Mouse (Mus musculus) cerebellum, adult 9-10 months (tissue): ENCODE results near the gene Ttc1.

ENCODE experiments used
- DNase-seq: peaks from one replicate; pipeline ENCODE4 v3.0.0; 2022

Ttc1 gene

GRCm38 (mm10) chr11:43747233-43748226, at the start of gene Ttc1:
Gene Ttc1 (minus strand): TSS chr11:43748008.
- peak; percentile 98 for DNase-seq

DNA sequence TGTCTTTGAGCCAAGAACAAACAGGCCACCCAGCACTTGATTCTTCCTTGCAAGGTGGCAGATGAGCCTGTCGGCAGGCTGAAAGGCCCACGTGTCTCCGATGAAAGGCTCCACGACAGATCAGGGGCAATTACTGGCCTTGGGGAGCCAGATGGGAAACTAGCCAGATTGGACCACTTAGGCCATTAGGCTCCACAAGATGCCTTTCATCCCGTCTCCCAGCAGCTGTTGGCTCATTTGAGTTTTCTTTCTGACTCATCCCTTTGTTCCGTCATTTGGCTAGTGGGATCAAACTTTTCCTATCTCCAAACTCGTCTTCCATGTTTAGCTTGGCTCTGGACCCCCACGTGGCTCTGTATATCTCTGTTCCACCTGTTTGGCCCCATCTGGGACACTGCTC, 48.2 kb upstream of the Ttc1 start:
- DNase-seq: no peak

- no peak for DNase-seq
These were observed 42.6 kb upstream of the Ttc1 start for GRCm38 (mm10) chr11:43790446-43790845.

- DNase-seq: peak; percentile 57
These were observed 36.0 kb upstream of the Ttc1 start for GRCm38 (mm10) chr11:43783772-43784171.

DNA sequence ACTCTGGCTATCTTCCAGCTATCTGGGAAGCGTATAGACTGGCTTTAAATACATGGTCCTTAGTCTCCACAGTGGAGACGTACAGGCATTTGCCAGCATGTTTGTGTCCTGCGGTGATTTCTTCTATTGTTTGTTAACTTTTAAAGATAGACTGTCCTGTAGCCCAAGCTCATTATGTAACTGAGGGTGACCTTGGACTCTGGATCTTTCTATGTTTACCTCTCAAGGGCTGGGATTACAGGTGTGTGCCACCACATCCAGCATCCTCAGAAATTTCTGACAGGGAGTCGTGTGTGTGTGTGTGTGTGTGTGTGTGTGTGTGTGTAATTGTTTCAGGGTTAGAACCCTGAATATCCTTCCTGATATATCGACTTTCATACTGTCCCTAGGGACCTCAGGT, 35.3 kb upstream of the Ttc1 start:
- DNase-seq: no peak

GRCm38 (mm10) chr11:43779551-43779950, 31.7 kb upstream of the Ttc1 start:
- DNase-seq: no peak

DNA sequence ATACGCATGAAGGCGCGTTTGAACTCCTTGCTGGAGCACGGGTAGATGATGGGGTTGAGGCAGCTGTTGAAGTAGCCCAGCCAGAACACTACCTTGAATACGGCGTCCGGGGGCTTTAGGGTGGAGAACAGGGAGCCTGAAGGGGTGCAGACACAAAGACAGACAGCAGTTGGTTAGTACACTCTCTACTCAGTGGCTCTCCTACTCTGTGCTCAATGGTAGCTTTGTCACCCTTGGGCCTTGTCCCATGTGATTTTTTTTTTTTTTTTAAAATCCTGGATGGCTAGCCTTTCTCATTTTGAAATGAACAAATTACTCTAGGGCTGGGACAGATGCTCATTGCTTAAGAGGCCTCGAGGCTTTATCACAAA, 28.5 kb upstream of the Ttc1 start:
- no peak for DNase-seq

DNA sequence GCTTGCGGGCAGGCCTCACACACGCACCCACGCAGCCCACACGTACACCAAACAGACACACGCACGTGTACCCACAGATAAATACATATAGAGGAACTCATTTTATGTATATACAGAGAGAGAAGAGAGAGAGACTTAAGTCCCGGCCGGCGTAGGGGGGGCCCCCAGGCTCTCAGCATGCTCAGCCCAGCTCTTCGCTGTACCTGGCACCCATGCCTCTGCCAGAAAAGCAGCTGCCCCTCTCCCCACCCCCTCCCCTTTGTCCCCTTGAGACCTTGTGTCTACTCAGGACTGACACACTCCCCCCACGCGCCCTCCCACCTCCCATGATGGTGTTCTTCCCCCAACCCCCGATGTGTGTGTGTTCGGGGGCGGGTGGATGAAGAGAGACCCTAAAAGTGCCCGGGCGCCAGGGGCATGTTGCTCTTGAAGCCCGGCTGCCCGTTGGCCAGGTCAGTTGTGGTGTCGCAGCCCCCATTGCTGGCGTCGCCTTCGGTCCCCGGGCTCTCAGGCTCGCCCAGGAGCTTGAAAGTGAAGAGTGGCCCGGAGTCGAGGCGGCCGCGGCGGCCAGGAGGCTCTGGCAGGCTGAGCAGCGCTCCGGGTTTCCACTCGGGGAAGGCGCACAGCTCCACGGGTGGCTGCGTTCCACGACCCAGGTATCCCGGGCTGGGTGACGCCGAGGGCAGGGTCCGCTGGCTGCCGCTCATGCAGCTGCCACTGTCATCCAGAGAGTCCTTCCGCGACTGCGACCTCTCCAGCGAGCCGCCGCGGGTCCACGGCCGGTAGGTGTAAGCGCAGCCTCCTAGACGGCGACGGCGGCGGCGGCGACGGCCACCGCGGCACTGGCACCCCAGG, 27.9 kb upstream of the Ttc1 start:
- no peak for DNase-seq

DNA sequence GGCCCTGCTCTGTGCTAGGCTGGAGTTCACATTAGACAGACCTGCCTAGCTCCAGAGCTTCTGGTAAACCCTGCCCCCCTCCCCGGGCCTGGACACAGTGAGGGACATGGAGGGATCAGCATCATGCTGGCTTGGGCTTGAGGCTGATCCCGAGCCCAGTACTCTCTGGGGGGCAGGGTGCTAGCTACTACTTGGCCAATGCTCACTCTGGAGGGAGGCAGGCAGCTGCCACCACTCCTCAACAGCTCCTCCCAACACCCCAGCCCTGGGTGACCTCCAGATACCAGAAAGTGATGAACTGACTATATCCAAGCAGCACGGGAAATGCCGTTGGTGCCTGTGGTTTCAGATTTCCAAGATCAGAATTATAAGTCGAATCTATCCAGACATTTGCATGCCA, 25.9 kb upstream of the Ttc1 start:
- no peak for DNase-seq

DNA sequence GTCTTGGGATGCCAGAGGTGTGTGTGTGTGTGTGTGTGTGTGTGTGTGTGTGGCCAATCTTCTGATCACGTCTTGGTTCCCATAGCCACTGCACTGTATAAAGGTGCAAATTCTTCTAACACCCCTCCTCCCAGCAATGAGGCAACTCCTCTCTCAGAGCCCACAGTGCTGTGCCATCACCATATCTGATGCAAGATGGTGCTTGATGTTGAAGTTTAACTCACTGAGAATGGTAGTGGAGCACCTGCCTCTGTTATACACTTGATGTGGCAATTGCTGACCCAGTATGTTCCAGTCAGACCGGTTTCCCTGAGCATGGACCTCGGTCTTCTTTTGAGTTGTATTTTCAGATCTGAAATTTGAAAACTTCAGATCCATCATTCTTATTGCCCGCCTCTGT, 22.3 kb upstream of the Ttc1 start:
- DNase-seq: no peak

- DNase-seq: no peak
These were observed 19.9 kb upstream of the Ttc1 start for GRCm38 (mm10) chr11:43767749-43768148.

- DNase-seq: peak; percentile 71
These were observed 19.3 kb upstream of the Ttc1 start for GRCm38 (mm10) chr11:43766922-43767648.

- DNase-seq: no peak
These were observed 10.6 kb upstream of the Ttc1 start for GRCm38 (mm10) chr11:43758436-43758835.

- DNase-seq: no peak
These were observed 7.6 kb upstream of the Ttc1 start for GRCm38 (mm10) chr11:43755411-43755810.

GRCm38 (mm10) chr11:43754568-43754967, 6.8 kb upstream of the Ttc1 start:
- no peak for DNase-seq

DNA sequence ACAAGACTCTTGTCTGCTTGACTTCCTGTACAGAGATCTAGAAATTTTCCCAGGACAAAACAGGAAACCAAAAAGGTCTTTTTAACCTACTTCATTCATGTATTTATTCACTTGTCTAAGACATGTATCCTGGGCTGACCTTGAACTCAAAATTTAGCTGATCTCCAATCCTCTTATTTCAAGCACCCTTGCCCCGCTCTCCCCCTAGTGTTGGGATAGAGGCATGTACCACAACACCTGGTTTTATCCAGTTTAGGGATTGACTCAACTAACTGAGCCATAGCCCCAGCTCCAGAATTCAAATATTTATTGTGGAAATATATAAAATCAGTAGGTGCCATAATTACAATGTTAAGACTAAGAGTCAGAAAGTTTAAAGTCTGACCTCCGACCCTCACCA, 3.7 kb upstream of the Ttc1 start:
- no peak for DNase-seq

DNA sequence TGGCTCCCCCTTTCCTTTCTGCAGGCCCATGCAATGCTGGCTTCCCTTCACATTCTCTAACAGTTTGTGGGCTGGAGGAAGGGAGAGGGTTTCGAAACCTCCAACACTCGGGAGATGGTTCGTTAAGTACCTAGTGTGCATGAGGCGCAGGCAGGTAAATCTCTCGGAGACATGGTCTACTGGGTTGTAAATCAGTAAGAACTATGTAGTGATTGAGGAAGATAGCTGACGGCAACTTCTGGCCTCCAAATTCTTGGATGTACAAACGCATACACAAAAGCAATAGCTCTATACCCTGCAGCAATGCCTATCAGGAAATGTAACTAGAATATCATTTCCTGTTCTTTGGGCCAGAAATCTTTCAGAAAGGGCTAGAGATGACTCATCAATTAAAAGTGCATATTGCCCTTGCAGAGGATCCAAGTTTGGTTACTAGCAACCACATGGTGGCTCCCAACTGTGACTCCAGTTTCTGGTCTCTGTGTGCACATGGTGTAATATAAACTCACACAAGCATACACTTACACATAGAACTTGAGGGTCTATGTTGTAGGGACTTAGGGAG, 19.0 kb downstream of the Ttc1 start:
- DNase-seq: no peak

GRCm38 (mm10) chr11:43727796-43728195, 20.0 kb downstream of the Ttc1 start:
- no peak for DNase-seq

DNA sequence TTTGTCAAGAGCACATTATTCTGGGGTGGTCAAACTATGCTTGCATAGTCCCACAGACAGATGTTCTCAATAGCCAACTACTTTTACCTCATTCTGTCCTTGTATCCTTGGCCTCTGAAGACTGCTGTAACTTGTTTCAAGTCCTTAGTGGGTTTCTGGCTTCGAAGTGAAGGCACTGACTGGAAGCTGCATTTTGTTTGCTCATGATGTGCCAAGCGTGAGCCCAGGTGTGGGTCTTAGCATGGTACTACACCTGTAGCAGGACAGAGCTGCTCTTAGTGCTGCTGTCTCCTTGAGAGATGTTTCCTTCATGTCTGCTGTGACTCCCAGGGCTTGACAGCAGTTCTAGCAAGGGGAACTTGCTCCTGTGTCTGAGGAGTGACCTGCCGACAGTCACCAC, 24.4 kb downstream of the Ttc1 start:
- no peak for DNase-seq

- DNase-seq: peak; percentile 83
These were observed 35.6 kb downstream of the Ttc1 start for GRCm38 (mm10) chr11:43712178-43712577.

DNA sequence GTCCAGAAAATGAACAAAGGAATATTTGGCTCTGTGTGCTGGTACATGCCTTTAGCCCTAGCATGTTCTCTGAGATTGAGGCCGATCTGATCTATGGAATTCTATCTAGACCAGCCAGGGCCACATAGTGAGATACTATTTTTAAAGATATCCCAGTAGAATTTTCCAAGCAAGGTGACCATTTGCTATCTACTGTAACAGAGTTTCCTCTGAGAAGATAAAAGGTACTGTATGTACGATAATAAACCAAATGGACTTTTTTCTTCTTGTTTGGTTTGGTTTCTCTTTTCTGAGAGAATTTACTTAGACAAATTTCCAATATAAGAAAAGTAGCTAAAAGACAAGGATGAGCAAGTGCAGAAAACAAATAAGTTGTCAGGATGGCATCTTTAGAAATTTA, 39.4 kb downstream of the Ttc1 start:
- DNase-seq: no peak

DNA sequence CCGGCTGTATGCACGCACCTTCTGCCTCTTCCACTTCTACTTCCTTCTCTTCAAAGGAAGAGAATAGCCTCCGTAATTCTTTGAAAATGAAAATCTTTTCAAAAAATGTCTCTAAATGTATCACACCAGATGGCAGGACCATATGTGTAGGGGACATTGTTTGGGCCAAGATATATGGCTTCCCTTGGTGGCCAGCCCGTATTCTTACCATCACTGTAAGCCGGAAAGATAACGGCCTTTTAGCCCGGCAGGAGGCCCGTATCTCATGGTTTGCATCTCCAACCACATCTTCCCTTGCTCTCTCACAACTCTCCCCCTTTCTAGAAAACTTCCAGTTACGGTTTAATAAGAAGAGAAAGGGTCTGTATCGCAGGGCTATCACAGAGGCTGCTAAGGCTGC, 42.1 kb downstream of the Ttc1 start:
- DNase-seq: peak; percentile 71

GRCm38 (mm10) chr11:43703552-43703951, 44.3 kb downstream of the Ttc1 start:
- no peak for DNase-seq
